Comparison of ENCODE assay signal across 25 mouse cellular contexts in genomic region chr6:34879101-34879740, GRCm38 (mm10). TPM values are rescaled to one million over a fixed set of nuclear protein-coding genes. Genes with fewer than 3 reads are reported as not detected.
DNase-seq lines count a peak whose midpoint lies in the region; ATAC-seq and TF ChIP-seq lines count a peak whose summit lies in the region.
"Had no signal": no experiment of that assay in that cellular context is flagged by ENCODE, and none has a peak within 500 bp of the region (broad histone marks: within the 10 kb centered on the region; RNA-seq: fewer than 3 reads in every experiment).

No protein-coding gene starts in this region.

- H3K4me1 ChIP-seq in hindbrain, postnatal 0 days (ENCODE audit: insufficient read depth, low read length) = peaks cover 11% of the 10 kb centered on the region
- peaks cover 29% of the 10 kb centered on the region for H3K4me1 ChIP-seq in hindbrain, embryonic 13.5 days (replicated peaks)
- H3K4me1 ChIP-seq in midbrain, embryonic 16.5 days (ENCODE audit: control insufficient read depth, insufficient read depth, low read length) = peaks cover 17% of the 10 kb centered on the region
- H3K4me1 ChIP-seq in midbrain, embryonic 14.5 days (ENCODE audit: control insufficient read depth, insufficient read depth, low read length) = peaks cover 18% of the 10 kb centered on the region
- H3K4me1 ChIP-seq in limb, embryonic 15.5 days = peaks cover 27% of the 10 kb centered on the region

- no peaks in the 10 kb centered on the region for H3K27me3 ChIP-seq in hindbrain, postnatal 0 days (ENCODE audit: insufficient read depth, low read length)
- no peaks in the 10 kb centered on the region for H3K27me3 ChIP-seq in hindbrain, embryonic 13.5 days
- H3K27me3 ChIP-seq in midbrain, embryonic 16.5 days (ENCODE audit: control insufficient read depth, insufficient read depth, low read depth, low read length) = no peaks in the 10 kb centered on the region
- H3K27me3 ChIP-seq in midbrain, embryonic 14.5 days (ENCODE audit: control insufficient read depth, insufficient read depth, low read length) = no peaks in the 10 kb centered on the region
- H3K27me3 ChIP-seq in limb, embryonic 15.5 days = no peaks in the 10 kb centered on the region
- H3K27me3 ChIP-seq: CH12.LX; hindbrain, embryonic 15.5 days; limb, embryonic 12.5 days; lung, embryonic 15.5 days; neural tube, embryonic 13.5 days had no signal

- TF ChIP-seq CTCF in hindbrain, postnatal 0 days (IDR thresholded peaks at IDR 0.05; ENCODE audit: low read depth) = no peak

- intact Hi-C loops in gastrocnemius, postnatal 14 days (cut with DNase I; ENCODE audit: low total_unique reads) = no loop called here

- no peak overlapping the region for H3K9ac ChIP-seq in hindbrain, postnatal 0 days (replicated peaks; ENCODE audit: low read length)
- no peak overlapping the region for H3K9ac ChIP-seq in hindbrain, embryonic 13.5 days
- H3K9ac ChIP-seq in midbrain, embryonic 16.5 days (ENCODE audit: low read depth, low read length) = no peak overlapping the region
- no peak overlapping the region for H3K9ac ChIP-seq in midbrain, embryonic 14.5 days (replicated peaks; ENCODE audit: low read length)
- H3K9ac ChIP-seq in limb, embryonic 15.5 days = no peak overlapping the region

- 0 out of 2 replicates have a peak overlapping the region, but pooled peaks have one; percentile 92 for H3K27ac ChIP-seq in hindbrain, postnatal 0 days
- H3K27ac ChIP-seq in hindbrain, embryonic 13.5 days = no peak overlapping the region
- H3K27ac ChIP-seq in midbrain, embryonic 16.5 days (ENCODE audit: low read length) = peak overlapping the region; percentile 91; the same call in 1 of the 2 replicates
- H3K27ac ChIP-seq in midbrain, embryonic 14.5 days (replicated peaks; ENCODE audit: low read depth, low read length) = no peak overlapping the region
- H3K27ac ChIP-seq in limb, embryonic 15.5 days = 0 out of 2 replicates have a peak overlapping the region, but pooled peaks have one; percentile 6

- H3K4me3 ChIP-seq in hindbrain, postnatal 0 days (ENCODE audit: low read length) = no peak overlapping the region
- H3K4me3 ChIP-seq in hindbrain, embryonic 13.5 days = no peak overlapping the region
- H3K4me3 ChIP-seq in midbrain, embryonic 16.5 days (ENCODE audit: low read depth, low read length) = no peak overlapping the region
- no peak overlapping the region for H3K4me3 ChIP-seq in midbrain, embryonic 14.5 days (replicated peaks; ENCODE audit: low read depth, low read length)
- H3K4me3 ChIP-seq in limb, embryonic 15.5 days = no peak overlapping the region

- peaks cover 15% of the 10 kb centered on the region for H3K36me3 ChIP-seq in hindbrain, postnatal 0 days (ENCODE audit: insufficient read depth, low read length)
- peaks cover 33% of the 10 kb centered on the region for H3K36me3 ChIP-seq in hindbrain, embryonic 13.5 days
- peaks cover 6% of the 10 kb centered on the region; the same call in 1 of the 2 replicates for H3K36me3 ChIP-seq in midbrain, embryonic 16.5 days (ENCODE audit: control insufficient read depth, insufficient read depth, low read length)
- peaks cover 26% of the 10 kb centered on the region for H3K36me3 ChIP-seq in midbrain, embryonic 14.5 days (ENCODE audit: control insufficient read depth, insufficient read depth, low read length)
- peaks cover 27% of the 10 kb centered on the region for H3K36me3 ChIP-seq in limb, embryonic 15.5 days

- H3K4me2 ChIP-seq in hindbrain, postnatal 0 days (ENCODE audit: low read depth, low read length) = no peak overlapping the region
- no peak overlapping the region for H3K4me2 ChIP-seq in hindbrain, embryonic 13.5 days
- no peak overlapping the region for H3K4me2 ChIP-seq in midbrain, embryonic 16.5 days (ENCODE audit: low read length)
- H3K4me2 ChIP-seq in midbrain, embryonic 14.5 days (ENCODE audit: low read length) = no peak overlapping the region
- H3K4me2 ChIP-seq in limb, embryonic 15.5 days = no peak overlapping the region

- H3K9me3 ChIP-seq in hindbrain, postnatal 0 days (ENCODE audit: low read length) = no peaks in the 10 kb centered on the region
- H3K9me3 ChIP-seq in hindbrain, embryonic 13.5 days = no peaks in the 10 kb centered on the region
- H3K9me3 ChIP-seq in midbrain, embryonic 16.5 days (replicated peaks; ENCODE audit: control insufficient read depth, low read length, poor library complexity, severe bottlenecking) = no peaks in the 10 kb centered on the region
- H3K9me3 ChIP-seq in midbrain, embryonic 14.5 days (ENCODE audit: control insufficient read depth, low read length) = no peaks in the 10 kb centered on the region
- H3K9me3 ChIP-seq in limb, embryonic 15.5 days = no peaks in the 10 kb centered on the region
- H3K9me3 ChIP-seq: hindbrain, embryonic 15.5 days; limb, embryonic 12.5 days; lung, embryonic 15.5 days; midbrain, embryonic 10.5 days; neural tube, embryonic 13.5 days had no signal

- WGBS in hindbrain, postnatal 0 days = 88% methylated on average over 16 of the region's 16 CpGs
- WGBS in hindbrain, embryonic 13.5 days = 90% methylated on average over 16 of the region's 16 CpGs
- 88% methylated on average over 16 of the region's 16 CpGs for WGBS in midbrain, embryonic 16.5 days
- 89% methylated on average over 16 of the region's 16 CpGs for WGBS in midbrain, embryonic 14.5 days
- WGBS in limb, embryonic 15.5 days = 77% methylated on average over 16 of the region's 16 CpGs

- DNase-seq in hindbrain, postnatal 0 days (ENCODE audit: low spot score) = no peak
- no peak for DNase-seq in midbrain, embryonic 14.5 days
- DNase-seq in R1 (ENCODE audit: low read depth, low spot score) = peak; percentile 46
- no peak for DNase-seq in ovary, adult 18-20 months (ENCODE audit: low spot score)
- DNase-seq in gastrocnemius, postnatal 14 days = no peak
- DNase-seq: adrenal gland, adult 8-10 months; layer of hippocampus, postnatal 36 days had no signal

- ATAC-seq in hindbrain, postnatal 0 days = no peak
- no peak for ATAC-seq in hindbrain, embryonic 13.5 days (ENCODE audit: low FRiP score)
- ATAC-seq in midbrain, embryonic 16.5 days = no peak
- ATAC-seq in midbrain, embryonic 14.5 days (ENCODE audit: low FRiP score, low TSS enrichment) = no peak
- no peak for ATAC-seq in limb, embryonic 15.5 days (ENCODE audit: insufficient number of reproducible peaks, low FRiP score, low TSS enrichment, low read depth)
- ATAC-seq: activated CD4-positive, CD25-positive, alpha-beta regulatory T cell, adult 4 months had no signal

RNA-seq across cellular contexts. Expression of gene Cyren, which starts 1.4 kb away (rescaled TPM):
- total RNA-seq in hindbrain, postnatal 0 days (2014; rRNA removed) = 3.6 and 4.3 TPM in 2 replicates
- 4.9 and 5.2 TPM in 2 replicates for polyA plus RNA-seq in hindbrain, postnatal 0 days (2015; fragmentation: Nextera tagmentation; extraction: Ambion mirVana)
- 10.1 and 11.2 TPM in 2 replicates for polyA plus RNA-seq in hindbrain, embryonic 13.5 days (2015; fragmentation: Nextera tagmentation; extraction: Ambion mirVana)
- 9.1 and 9.3 TPM in 2 replicates for polyA plus RNA-seq in midbrain, embryonic 16.5 days (2015; fragmentation: Nextera tagmentation; extraction: Ambion mirVana)
- 6.1 and 8.7 TPM in 2 replicates for polyA plus RNA-seq in midbrain, embryonic 14.5 days (2014; fragmentation: Nextera tagmentation; extraction: Ambion mirVana)
- 13.4 and 15.8 TPM in 2 replicates for polyA plus RNA-seq in limb, embryonic 15.5 days (2015; fragmentation: Nextera tagmentation; extraction: Ambion mirVana)
- 1 to 10 TPM; 4.0 to 5.0 TPM for total RNA-seq in gastrocnemius, postnatal 14 days (2021)

RNA-seq across cellular contexts. Expression of gene Tmem140, which starts 16.3 kb away (rescaled TPM):
- 1.3 and 1.7 TPM in 2 replicates for total RNA-seq in hindbrain, postnatal 0 days (2014; rRNA removed)
- polyA plus RNA-seq in hindbrain, postnatal 0 days (2015; fragmentation: Nextera tagmentation; extraction: Ambion mirVana) = 0.72 and 0.79 TPM in 2 replicates
- polyA plus RNA-seq in hindbrain, embryonic 13.5 days (2015; fragmentation: Nextera tagmentation; extraction: Ambion mirVana) = 1.3 and 1.6 TPM in 2 replicates
- polyA plus RNA-seq in midbrain, embryonic 16.5 days (2015; fragmentation: Nextera tagmentation; extraction: Ambion mirVana) = 1.1 and 1.2 TPM in 2 replicates
- polyA plus RNA-seq in midbrain, embryonic 14.5 days (2014; fragmentation: Nextera tagmentation; extraction: Ambion mirVana) = 0.70 and 1.1 TPM in 2 replicates
- 2.4 TPM in 2 replicates for polyA plus RNA-seq in limb, embryonic 15.5 days (2015; fragmentation: Nextera tagmentation; extraction: Ambion mirVana)
- 10 to 100 TPM; 12.7 to 15.5 TPM for total RNA-seq in gastrocnemius, postnatal 14 days (2021)

RNA-seq across cellular contexts. Expression of gene Wdr91, which starts 31.5 kb away (rescaled TPM):
- 52.7 and 61.3 TPM in 2 replicates for total RNA-seq in hindbrain, postnatal 0 days (2014; rRNA removed)
- polyA plus RNA-seq in hindbrain, postnatal 0 days (2015; fragmentation: Nextera tagmentation; extraction: Ambion mirVana) = 17.9 and 18.2 TPM in 2 replicates
- 12.5 and 14.5 TPM in 2 replicates for polyA plus RNA-seq in hindbrain, embryonic 13.5 days (2015; fragmentation: Nextera tagmentation; extraction: Ambion mirVana)
- 15.5 and 15.6 TPM in 2 replicates for polyA plus RNA-seq in midbrain, embryonic 16.5 days (2015; fragmentation: Nextera tagmentation; extraction: Ambion mirVana)
- polyA plus RNA-seq in midbrain, embryonic 14.5 days (2014; fragmentation: Nextera tagmentation; extraction: Ambion mirVana) = 14.8 and 17.5 TPM in 2 replicates
- polyA plus RNA-seq in limb, embryonic 15.5 days (2015; fragmentation: Nextera tagmentation; extraction: Ambion mirVana) = 9.9 and 10.2 TPM in 2 replicates
- 1 to 10 TPM; 9.3 to 9.7 TPM for total RNA-seq in gastrocnemius, postnatal 14 days (2021)

RNA-seq across cellular contexts. Expression of gene Stra8, which starts 40.7 kb away (rescaled TPM):
- total RNA-seq in hindbrain, postnatal 0 days (2014; rRNA removed) = not detected in 2 replicates
- polyA plus RNA-seq in hindbrain, postnatal 0 days (2015; fragmentation: Nextera tagmentation; extraction: Ambion mirVana) = not detected in 2 replicates
- polyA plus RNA-seq in hindbrain, embryonic 13.5 days (2015; fragmentation: Nextera tagmentation; extraction: Ambion mirVana) = not detected in 2 replicates
- polyA plus RNA-seq in midbrain, embryonic 16.5 days (2015; fragmentation: Nextera tagmentation; extraction: Ambion mirVana) = not detected in 2 replicates
- polyA plus RNA-seq in midbrain, embryonic 14.5 days (2014; fragmentation: Nextera tagmentation; extraction: Ambion mirVana) = not detected in 2 replicates
- not detected in 2 replicates for polyA plus RNA-seq in limb, embryonic 15.5 days (2015; fragmentation: Nextera tagmentation; extraction: Ambion mirVana)
- not detected for total RNA-seq in gastrocnemius, postnatal 14 days (2021)
- total RNA-seq: adrenal gland, adult 8-10 months; gastrocnemius, postnatal 4 days; heart, postnatal 4 days; layer of hippocampus, adult 2 months; layer of hippocampus, postnatal 36 days; left cerebral cortex, postnatal 10 days; MEL had no signal
- polyA plus RNA-seq: hindbrain, embryonic 15.5 days; intestine, embryonic 16.5 days; kidney, embryonic 14.5 days; limb, embryonic 12.5 days; lung, embryonic 15.5 days; midbrain, embryonic 10.5 days; neural tube, embryonic 13.5 days; stomach, embryonic 14.5 days had no signal

Comparison
In these comparisons a context has a peak if more than half of its experiments do, and no peak if none do; other contexts are left out.
1. H3K27ac ChIP-seq: peak in hindbrain, postnatal 0 days (single experiment), midbrain, embryonic 16.5 days (single experiment) and limb, embryonic 15.5 days (single experiment); none in hindbrain, embryonic 13.5 days (single experiment) and midbrain, embryonic 14.5 days (single experiment).